Mouse (Mus musculus) NIH3T3 (cell line): ENCODE results near the gene Dbndd2.

Experiments
- DNase-seq: peaks from one replicate; pipeline ENCODE4 v3.0.0-alpha.2; 2012; ENCODE audit warnings: low read depth

Dbndd2 gene

DNA sequence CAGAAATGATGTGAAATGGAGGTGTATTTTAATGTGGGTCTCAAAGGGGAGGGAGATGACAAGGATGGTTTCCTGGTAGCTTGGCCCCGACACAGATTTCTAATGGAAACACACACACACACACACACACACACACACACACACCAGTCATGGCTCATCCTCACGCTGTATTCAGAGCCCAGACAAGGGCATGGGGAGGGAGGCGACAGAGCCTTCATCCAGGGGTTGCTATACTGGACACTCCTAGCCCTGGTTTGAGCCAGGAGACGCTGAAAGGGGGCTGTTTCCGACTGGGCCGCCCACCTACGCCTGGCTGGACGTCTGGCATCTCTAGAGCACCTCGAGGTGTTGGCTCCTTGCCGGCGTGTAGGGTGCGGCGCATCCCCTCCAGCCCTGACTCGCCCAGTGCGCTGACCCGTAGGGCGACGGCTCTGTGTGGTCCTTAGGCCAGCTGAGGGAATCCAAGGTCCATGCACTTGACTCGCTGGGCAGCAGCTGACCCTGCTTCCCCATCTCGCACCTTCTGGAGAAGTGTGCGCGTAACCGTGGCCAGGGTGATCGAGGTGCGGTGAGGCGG is at the start of gene Dbndd2:
Gene Dbndd2, plus strand, starts transcription at position 426 of the 577 bp plus-strand sequence.
- DNase-seq, result peak; percentile 51

GRCm38 (mm10) chr2:164436215-164436913 is 49.5 kb upstream of the Dbndd2 start:
- no peak for DNase-seq

DNA sequence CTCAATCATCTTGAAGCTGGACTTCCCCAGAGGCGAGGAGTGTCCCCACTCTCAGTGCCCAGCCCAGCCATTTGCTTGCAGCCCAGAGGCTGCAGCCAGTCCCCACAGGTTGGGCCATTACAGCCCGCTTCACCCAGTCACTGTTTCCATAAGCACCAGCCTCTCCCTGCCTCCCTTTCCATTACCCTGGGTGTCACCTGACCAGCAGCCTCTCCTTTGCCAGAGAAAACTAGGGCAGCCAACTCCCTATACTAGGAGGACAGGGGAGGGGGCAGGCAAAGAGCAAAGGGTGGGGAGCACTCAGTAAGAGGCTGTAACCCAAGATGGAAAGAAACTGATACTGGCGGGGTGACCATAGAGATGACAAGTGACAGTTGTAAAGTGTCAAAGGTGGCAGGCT is 48.9 kb upstream of the Dbndd2 start:
- peak; percentile 49 for DNase-seq

GRCm38 (mm10) chr2:164437710-164438109 is 48.2 kb upstream of the Dbndd2 start:
- DNase-seq, result no peak

DNA sequence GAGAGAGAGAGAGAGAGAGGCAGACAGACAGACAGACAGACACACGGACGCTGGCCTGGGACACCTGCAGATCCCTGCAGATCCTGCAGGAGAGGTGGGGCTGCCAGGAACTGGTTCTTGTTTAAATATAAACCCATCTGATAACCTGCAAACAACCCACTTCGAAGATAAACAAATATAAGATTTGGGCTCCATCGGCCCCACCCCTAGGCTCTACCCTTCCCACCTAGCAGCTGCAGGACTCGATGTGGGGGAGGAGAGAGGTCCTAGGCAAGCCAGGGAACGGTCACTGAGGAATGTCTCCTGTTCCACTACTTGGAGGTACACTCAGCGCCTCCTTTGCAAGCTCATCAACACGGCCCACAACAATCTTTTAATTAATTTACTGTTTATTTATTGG is 47.6 kb upstream of the Dbndd2 start:
- DNase-seq, result no peak

- DNase-seq, result peak; percentile 89
Measured at GRCm38 (mm10) chr2:164439001-164439421, 46.9 kb upstream of the Dbndd2 start.

DNA sequence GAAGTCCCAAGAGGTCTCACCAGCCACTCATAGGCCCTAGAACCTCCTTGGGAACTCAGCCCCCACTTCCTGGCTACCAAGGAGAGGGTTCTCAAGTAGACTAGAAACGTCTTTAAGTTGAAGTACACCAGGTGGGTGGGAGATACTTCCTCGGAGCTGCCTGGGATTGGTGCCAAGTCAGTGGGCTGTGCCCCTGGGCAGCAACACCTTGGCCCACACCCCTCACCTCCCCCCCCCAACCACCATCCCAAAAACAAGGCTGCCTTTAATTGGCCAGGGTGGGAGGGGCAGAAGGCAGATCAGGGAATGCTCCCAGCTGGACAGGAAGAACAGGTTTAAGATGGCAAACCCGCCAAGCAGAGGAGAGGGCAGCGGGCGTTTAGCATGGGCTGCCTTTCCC is 45.6 kb upstream of the Dbndd2 start:
- no peak for DNase-seq

- no peak for DNase-seq
Measured at GRCm38 (mm10) chr2:164441155-164441554, 44.8 kb upstream of the Dbndd2 start.

DNA sequence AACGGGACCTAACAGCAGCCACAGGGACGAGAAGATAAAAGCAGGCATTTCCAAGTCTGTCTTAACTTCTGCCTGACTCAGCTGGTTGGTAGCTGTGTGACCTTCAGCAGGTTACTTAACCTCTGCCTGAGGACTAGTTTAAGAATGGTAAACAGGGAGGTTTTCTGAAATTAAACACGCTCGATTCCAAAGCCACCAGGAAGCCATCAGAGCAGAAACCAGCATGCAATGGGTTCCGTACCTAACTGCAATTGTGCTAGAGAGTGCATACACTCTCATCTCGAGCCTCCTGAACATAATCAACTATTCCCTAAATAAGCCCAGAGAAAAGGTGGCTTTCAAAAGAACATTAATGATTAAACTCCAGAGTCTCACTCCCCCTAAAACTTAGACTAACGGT is 44.2 kb upstream of the Dbndd2 start:
- no peak for DNase-seq

DNA sequence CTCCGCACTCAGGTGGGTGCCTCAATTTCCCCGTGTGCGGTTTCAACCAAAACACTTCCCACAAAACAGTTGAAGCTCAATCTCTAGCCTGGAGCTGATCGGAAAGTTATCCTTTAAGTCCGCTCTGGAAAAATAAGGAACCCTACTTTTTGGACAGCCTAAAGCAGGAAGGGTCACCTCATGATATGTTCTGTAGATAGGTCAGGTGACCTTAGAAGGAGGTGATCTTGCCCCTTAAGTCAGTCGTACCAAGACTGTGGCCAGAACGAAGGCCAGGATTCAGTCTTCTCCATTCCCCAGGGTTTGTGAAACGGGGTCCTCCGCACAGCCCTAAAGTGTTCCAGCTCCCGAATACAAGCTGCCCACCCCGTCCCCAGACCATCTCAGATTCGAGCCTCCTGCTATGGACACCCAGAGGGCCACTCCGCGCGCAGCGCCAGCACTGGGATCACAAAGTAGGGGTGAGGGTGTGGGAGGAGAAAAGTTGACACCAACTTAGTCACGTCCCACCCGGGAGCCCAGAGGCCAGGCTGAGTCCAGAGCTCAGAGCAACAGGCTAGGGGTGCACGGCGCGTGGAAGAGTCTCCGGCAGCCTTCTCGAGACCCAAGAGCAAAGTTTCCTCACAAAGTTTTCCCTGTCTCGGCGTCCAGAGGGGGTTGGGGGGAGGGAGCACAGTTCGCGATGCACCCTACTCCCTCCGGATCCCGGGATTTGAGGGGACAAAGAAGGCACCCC is 43.4 kb upstream of the Dbndd2 start:
- DNase-seq, result peak; percentile 59

- DNase-seq, result peak; percentile 95
Measured at GRCm38 (mm10) chr2:164443051-164443437, 42.9 kb upstream of the Dbndd2 start.

- peak; percentile 56 for DNase-seq
Measured at GRCm38 (mm10) chr2:164443460-164444000, 42.4 kb upstream of the Dbndd2 start, which contains the start of gene Sdc4. Gene Sdc4 (minus strand): TSS chr2:164443887.

GRCm38 (mm10) chr2:164444701-164445100 is 41.2 kb upstream of the Dbndd2 start:
- no peak for DNase-seq

DNA sequence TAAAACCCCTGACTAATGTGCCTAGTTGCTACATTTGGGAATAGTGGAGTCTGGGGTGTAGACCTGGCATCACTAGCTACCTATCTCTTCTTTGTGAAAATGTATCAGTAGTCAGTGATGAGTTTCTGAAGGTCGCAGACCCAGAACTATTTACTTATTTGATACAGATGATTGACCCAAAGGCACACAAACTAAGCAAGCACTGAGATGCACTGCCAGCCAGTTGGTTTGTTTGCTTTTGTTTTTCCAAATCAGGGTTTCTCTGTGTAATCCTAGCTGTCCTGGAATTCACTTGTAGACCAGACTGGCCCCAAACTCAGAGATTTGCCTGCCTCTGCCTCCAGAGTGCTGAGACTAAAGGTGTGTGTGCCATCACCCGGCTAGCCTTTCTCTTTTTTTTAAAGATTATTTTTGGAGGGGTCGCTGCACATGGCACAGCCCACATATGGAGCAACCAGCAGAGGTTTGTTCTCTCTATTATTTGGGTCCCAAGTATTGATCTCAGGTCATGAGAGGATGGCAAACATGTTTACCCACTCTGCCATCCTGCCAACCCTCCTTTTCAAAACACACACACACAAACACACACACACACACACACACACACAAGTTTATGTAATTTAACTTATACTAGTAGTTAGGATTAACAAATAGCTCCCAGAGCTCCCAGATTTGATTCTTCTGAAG is 40.4 kb upstream of the Dbndd2 start:
- no peak for DNase-seq

DNA sequence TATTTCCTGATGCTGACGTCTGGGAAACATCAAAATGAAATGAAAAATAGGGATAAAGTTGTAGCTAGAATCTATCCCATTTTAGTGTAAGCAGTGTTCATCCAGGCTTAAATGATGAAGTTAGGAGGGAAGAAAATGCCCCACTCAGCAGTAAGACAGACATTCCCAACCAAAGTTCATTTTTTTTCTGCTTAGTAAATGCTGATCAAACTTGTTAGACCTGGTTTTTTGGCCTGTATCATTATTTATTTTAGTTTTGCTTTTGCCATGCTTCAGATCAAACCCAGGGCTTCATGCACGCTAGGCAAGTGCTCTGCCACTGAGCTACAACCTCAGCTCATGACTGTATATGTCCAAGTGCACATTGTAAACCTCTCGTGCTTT is 39.8 kb upstream of the Dbndd2 start:
- no peak for DNase-seq

GRCm38 (mm10) chr2:164448140-164448539 is 37.8 kb upstream of the Dbndd2 start:
- DNase-seq, result no peak

DNA sequence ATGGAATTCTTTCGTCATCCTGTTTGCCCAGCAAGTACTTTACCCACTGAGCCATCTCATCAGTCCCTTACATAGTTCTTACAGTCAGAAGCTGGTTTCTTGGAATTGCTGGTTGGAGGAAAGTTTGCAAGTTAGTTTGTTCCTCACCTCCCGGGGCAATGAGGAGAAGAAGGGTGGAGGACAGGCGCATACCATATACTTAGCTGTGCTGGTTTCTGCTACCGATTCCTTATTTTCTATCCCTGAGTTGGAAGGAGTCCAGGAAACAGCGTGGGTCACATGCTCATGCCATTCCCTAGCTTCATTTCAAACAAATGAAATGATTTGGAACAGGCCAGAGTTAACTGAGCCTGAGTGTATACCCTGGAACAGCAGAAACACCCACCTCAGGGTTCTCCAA is 37.0 kb upstream of the Dbndd2 start:
- DNase-seq, result peak; percentile 36

- no peak for DNase-seq
Measured at GRCm38 (mm10) chr2:164449341-164450042, 36.4 kb upstream of the Dbndd2 start.

GRCm38 (mm10) chr2:164452000-164452676 is 33.8 kb upstream of the Dbndd2 start:
- peak; percentile 47 for DNase-seq

GRCm38 (mm10) chr2:164453047-164453757 is 32.7 kb upstream of the Dbndd2 start:
- DNase-seq, result no peak
